Mouse (Mus musculus) spleen, adult 18-20 months (tissue): ENCODE measurements around the gene Inppl1.
A peak's percentile ranks its signal among the peaks of the same experiment; 100 is the strongest.

ENCODE experiments used
- DNase-seq, 2 experiments: peaks; one replicate each; pipeline ENCODE4 v3.0.0; 2022; ENCODE audit warnings: mixed read lengths in 2 of 2

The Inppl1 gene

GRCm38 (mm10) chr7:101837606-101838471 lies at the start of gene Inppl1:
TSS of gene Inppl1 (minus strand) at chr7:101838229.
- peak; percentile 33 to 60 for DNase-seq

- DNase-seq = no peak
Measured at GRCm38 (mm10) chr7:101886274-101886673, 48.2 kb upstream of the Inppl1 start.

GRCm38 (mm10) chr7:101884160-101884559 lies 46.1 kb upstream of the Inppl1 start:
- no peak for DNase-seq

GRCm38 (mm10) chr7:101882413-101883154 lies 44.6 kb upstream of the Inppl1 start:
- no peak for DNase-seq

DNA sequence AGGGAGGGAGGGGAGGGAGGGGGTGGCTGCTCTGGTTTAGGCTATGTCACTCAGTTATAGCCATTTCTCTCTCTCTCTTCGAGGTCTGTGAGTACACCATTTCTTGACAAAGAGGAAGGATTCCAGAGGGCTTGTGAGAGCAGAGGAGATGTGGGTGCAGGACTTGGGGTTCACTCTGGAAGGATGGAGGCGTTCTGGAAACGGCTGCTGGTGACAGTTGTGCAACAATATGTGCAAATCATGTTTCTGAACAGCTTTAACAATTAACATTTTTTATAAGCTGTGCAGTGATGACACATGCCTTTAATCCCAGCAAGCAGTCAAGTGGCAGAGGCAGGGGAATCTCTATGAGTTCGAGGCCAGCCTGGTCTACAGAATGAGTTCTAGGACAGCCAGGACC lies 42.8 kb upstream of the Inppl1 start:
- DNase-seq = no peak

DNA sequence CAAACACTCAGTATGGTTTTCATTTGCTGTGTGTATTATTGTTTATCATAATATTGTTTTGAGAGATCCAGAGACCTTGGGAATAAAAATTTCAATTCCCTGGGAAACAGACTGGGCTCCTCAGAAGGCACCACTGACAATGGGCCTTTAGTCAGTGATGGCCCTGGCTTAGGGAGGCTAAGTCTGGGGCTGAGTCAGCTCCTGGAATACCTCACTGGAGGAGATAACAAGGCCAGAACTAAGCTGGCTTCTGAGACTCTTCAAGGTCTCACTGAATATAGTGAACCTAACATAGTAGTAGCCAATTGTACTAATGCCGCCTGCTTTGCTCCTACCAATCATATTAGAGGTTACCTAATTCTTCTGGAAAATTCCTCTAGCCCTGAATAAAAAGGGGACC lies 37.9 kb upstream of the Inppl1 start:
- DNase-seq = no peak

DNA sequence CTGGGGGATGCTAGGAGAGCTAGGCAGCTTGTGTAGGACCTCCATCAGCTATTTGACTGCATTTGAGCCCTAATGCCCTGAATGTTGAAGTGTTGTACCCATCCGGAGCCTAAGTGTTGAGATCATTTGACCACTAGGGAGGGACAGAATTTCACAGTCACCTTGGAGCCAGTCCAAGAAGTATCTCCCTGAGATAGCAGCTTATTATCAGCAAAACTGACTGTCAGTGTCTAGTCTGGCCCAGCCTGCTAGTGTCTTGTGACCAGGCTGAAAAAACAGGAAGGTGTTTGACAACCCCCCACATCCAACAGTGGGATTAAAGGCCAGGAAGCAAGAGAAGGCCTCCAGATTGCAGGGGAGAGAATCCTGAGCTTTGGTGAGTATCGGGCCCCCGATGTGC lies 33.3 kb upstream of the Inppl1 start:
- DNase-seq = no peak

GRCm38 (mm10) chr7:101870629-101871028 lies 32.6 kb upstream of the Inppl1 start, which contains the start of gene Folr1:
TSS of gene Folr1 (minus strand) at chr7:101870788.
- DNase-seq = no peak

DNA sequence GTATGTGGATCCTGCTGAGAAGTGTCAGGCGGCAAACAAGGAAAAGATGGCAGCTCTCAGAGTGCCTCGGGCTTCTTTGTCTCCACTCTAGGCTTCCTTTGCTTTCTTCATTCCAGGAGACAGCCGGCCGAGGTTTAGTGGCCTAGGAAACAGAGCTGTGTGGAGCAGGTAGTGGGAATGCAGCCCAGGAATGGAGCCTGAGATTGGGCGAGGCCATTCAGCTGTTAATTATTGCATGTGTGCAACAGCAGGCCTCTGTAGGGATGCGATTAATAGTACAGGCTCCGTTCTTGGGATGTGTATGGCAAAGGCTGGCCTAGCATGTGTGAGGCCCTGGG lies 31.1 kb upstream of the Inppl1 start:
- DNase-seq = no peak

GRCm38 (mm10) chr7:101868241-101869162 lies 30.5 kb upstream of the Inppl1 start:
- DNase-seq = no peak

DNA sequence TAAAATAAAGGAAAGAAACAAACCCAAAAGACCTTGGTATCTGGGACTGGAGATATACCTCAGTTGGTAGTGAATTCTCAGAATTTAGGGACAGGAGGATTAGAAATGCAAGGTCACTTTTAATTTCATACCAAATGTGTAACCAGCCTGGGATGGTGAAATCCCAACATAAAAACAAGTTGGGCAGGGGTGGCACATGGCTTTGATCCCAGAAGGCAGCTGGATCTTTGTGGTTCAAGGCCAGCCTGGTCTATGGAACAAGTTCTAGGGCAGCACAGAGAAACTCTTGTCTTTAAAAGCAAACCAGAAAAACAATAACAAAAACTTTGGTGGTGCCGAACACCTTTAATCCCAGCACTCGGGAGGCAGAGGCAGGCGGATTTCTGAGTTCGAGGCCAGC lies 29.5 kb upstream of the Inppl1 start:
- no peak for DNase-seq

GRCm38 (mm10) chr7:101866491-101867265 lies 28.6 kb upstream of the Inppl1 start:
- DNase-seq = no peak

DNA sequence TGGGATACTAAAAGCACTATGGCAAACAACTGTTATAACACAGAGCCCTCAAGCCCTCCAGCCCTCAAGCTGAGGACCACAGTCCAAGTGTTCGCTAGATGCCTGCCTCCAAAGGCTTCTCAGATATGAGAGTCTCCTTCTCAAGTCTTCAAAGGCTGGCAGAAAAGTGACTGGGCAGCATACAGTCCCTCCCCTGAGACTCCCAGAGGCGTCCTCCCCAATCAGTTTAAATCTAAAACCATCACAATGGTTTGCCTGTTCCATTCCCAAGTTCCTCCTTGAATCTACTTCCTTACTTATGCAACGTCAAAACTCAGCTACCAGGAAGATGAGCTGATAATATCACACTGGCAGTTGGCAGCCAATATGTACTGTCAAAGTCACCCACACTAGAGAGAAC lies 25.4 kb upstream of the Inppl1 start, which contains the start of gene Anapc15:
TSS of gene Anapc15 (plus strand) at position 301 of the 400 bp plus-strand sequence.
- DNase-seq = no peak

- no peak for DNase-seq
Measured at GRCm38 (mm10) chr7:101862291-101862690, 24.3 kb upstream of the Inppl1 start.

DNA sequence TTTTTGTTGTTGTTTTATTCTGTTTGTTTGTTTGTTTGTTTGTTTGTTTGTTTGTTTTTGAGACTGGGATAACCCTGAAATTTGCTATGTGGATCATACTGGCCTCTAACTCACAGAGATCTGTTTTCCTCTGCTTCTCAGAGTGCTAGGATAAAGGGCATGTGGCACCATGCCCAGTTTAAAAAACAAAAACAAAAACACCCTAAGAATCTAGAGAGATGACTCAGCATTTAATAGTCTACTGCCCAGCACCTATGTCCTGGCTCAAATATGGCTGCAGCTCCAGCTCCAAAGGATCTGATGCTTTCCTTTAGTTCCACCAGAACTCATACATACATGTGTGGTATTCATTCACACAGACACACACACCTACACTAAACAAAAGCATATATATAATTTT lies 22.9 kb upstream of the Inppl1 start:
- DNase-seq = no peak

- DNase-seq = peak; percentile 11 to 15
Measured at GRCm38 (mm10) chr7:101858362-101858761, 20.3 kb upstream of the Inppl1 start.

DNA sequence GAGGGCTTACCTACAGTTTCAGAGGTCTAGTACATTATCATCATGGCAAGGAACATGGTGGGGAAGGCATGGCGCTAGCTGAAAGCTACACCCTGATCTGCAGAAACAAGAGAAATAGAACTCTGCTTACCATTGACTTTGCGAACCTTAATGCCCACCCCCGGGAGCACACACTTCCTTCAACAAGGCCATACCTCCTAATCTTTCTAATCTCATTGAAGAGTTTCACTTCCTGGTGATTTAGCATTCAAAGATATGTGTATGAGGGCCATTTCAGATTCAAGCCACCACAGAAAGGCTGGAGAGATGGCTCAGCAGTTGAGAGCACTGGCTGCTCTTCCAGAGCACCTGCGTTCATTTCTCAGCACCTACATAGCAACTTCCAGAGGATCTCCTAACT lies 19.1 kb upstream of the Inppl1 start, which contains the start of gene Folr2:
TSS of gene Folr2 (minus strand) at position 101 of the 400 bp plus-strand sequence.
- DNase-seq = no peak

GRCm38 (mm10) chr7:101853816-101854215 lies 15.8 kb upstream of the Inppl1 start:
- DNase-seq = no peak

DNA sequence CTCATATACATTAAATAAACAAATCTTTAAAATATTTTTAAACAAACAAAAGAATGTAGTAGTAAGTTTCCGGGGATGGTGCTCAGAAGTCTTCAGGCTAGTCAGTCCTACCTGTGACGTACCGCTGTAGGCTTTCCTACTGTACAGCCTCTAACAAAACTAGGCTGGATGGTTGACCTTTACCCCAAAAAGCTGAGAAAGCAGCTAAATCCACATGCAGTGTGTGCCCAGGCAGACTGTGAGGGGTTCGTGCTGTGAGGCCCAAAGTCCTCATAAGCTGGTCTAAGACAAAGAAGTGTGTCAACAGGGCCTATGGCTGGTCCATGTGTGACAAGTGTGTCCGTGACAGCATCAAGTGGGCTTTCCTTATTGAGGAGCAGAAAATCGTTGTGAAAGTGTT lies 14.8 kb upstream of the Inppl1 start:
- DNase-seq = no peak

- no peak for DNase-seq
Measured at GRCm38 (mm10) chr7:101851689-101852088, 13.7 kb upstream of the Inppl1 start.

DNA sequence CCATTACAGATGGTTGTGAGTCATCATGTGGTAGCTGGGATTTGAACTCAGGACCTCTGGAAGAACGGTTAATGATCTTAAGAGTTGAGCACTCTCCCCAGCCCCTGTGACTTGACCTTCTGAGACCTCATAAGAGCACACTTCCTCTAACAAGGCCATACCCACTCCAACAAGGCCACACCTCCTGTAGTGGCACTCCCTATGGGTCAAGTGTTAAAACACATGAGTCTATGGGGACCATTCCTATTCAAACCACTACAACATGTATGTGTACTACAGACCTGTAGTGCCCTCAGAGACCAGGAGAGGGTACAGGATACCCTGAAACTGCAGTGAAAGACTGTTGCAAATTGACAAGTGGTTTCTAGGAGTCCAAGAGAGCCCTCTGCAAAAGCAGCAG lies 9.9 kb upstream of the Inppl1 start:
- no peak for DNase-seq

DNA sequence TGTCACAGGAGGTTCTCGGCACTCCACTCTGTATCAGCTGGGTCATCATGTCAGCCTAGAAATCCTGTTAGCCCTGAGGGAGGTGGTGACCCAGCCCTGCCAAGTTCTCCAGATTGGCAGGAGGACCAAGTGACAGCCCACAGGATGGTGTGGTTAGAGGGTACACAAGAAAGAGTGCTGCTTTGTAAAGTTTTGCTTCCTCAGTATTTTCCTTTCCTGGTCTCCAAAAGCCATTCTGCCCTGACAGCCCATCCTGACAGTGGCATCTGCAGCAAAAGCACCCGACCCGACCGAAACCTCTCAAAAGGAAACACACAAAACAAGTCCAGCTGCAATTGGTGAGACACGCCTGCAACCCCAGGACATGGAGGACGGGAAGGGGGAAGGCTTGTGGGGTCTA lies 6.2 kb upstream of the Inppl1 start:
- DNase-seq = no peak
